Mouse (Mus musculus): ENCODE data around the gene Wee1.

GRCm38 (mm10) chr7:110120157-110120784, 1.6 kb upstream of the Wee1 start:
- TF ChIP-seq CTCF (conservative IDR thresholded peaks at IDR 0.05; ENCODE audit: insufficient read depth, insufficient read length, low read depth, low read length) (no peak), POLR2A (IDR thresholded peaks at IDR 0.05; ENCODE audit: low read depth, low read length) (no peak)
